Mouse (Mus musculus) heart, embryonic 11.5 days (tissue): ENCODE measurements around the gene Cnbp. TPM values are rescaled to one million over a fixed set of nuclear protein-coding genes. Genes with fewer than 3 reads are reported as not detected.

Source experiments
- ATAC-seq: fragments of 200-750 bp; cut with Nextera tagmentation; replicated peaks from 2 replicates; pipeline ENCODE4 v1.8.0; 2017; ENCODE audit warnings: moderate library complexity; ENCODE audit not compliant: insufficient number of reproducible peaks, low FRiP score, low TSS enrichment
- H3K27ac ChIP-seq: fragments of 300-500 bp; sonication (generic); 2 replicates; pipeline ENCODE4 v1.5.1; 2014; ENCODE audit warnings: mild to moderate bottlenecking, low read depth, low read length
- H3K27me3 ChIP-seq: fragments of 300-500 bp; sonication (generic); 2 replicates; pipeline ENCODE4 v1.6.1; 2014; ENCODE audit warnings: mild to moderate bottlenecking, low read length, mixed read lengths; ENCODE audit not compliant: control insufficient read depth, insufficient read depth
- H3K36me3 ChIP-seq: fragments of 300-500 bp; sonication (generic); 2 replicates; pipeline ENCODE4 v1.6.1; 2014; ENCODE audit warnings: mild to moderate bottlenecking, low read length, moderate library complexity, mixed read lengths; ENCODE audit not compliant: control insufficient read depth, insufficient read depth
- H3K4me1 ChIP-seq: fragments of 300-500 bp; sonication (generic); 2 replicates; pipeline ENCODE4 v1.6.1; 2014; ENCODE audit warnings: low read length; ENCODE audit not compliant: control insufficient read depth, insufficient read depth
- H3K4me2 ChIP-seq: fragments of 300-500 bp; sonication (generic); 2 replicates; pipeline ENCODE4 v1.6.1; 2014; ENCODE audit warnings: mild to moderate bottlenecking, moderate library complexity
- H3K4me3 ChIP-seq: fragments of 300-500 bp; sonication (generic); 2 replicates; pipeline ENCODE4 v1.5.1; 2014; ENCODE audit warnings: low read depth, low read length
- H3K9ac ChIP-seq: fragments of 300-500 bp; sonication (generic); 2 replicates; pipeline ENCODE4 v1.6.1; 2014; ENCODE audit warnings: mild to moderate bottlenecking, low read depth, low read length, moderate library complexity
- H3K9me3 ChIP-seq: fragments of 300-500 bp; sonication (generic); replicated peaks from 2 replicates; pipeline ENCODE4 v1.6.1; 2016; ENCODE audit warnings: low read length; ENCODE audit not compliant: control insufficient read depth
- WGBS: fragments of 180-500 bp; shearing (Covaris S2); extraction: QIAGEN DNeasy Blood & Tissue Kit; methylation state at CpG from one replicate; pipeline ENCODE4 v1.1.7; 2014; ENCODE audit not compliant: insufficient replicate concordance; 5-methylcytosine and 5-hydroxymethylcytosine counted together
- polyA plus RNA-seq: library from polyadenylated mRNA; unstranded; fragments of >200 nt; fragmentation: Nextera tagmentation; extraction: Ambion mirVana; gene quantifications from 2 replicates; pipeline ENCODE4 v1.2.1, GENCODE M21; 2014

Gene Cnbp
- polyA plus RNA-seq, 1 experiment from 2014 or later, result 909 TPM

- Histone ChIP-seq H3K36me3 (no peaks in the 10 kb centered on the region), H3K4me2 (no peak overlapping the region), H3K4me3 (no peak overlapping the region), H3K9me3 (no peaks in the 10 kb centered on the region), H3K9ac (no peak overlapping the region), H3K4me1 (no peaks in the 10 kb centered on the region), H3K27me3 (no peaks in the 10 kb centered on the region), H3K27ac (no peak overlapping the region)
- no peak for ATAC-seq
- WGBS, result 63% methylated on average over 2 of the region's 2 CpGs
Measured at GRCm38 (mm10) chr6:87867256-87867655, 16.4 kb upstream of the Cnbp start.

- H3K4me2 ChIP-seq, result no peak overlapping the region
- H3K36me3 ChIP-seq, result no peaks in the 10 kb centered on the region
- no peak overlapping the region for H3K27ac ChIP-seq
- ATAC-seq, result no peak
- H3K4me3 ChIP-seq, result no peak overlapping the region
- no peaks in the 10 kb centered on the region for H3K27me3 ChIP-seq
- H3K4me1 ChIP-seq, result no peaks in the 10 kb centered on the region
- no peak overlapping the region for H3K9ac ChIP-seq
- H3K9me3 ChIP-seq, result no peaks in the 10 kb centered on the region
- 76% methylated on average over 6 of the region's 6 CpGs for WGBS
Measured at GRCm38 (mm10) chr6:87866211-87866610, 15.3 kb upstream of the Cnbp start.

GRCm38 (mm10) chr6:87857071-87857470 lies 6.2 kb upstream of the Cnbp start:
- no peaks in the 10 kb centered on the region for H3K36me3 ChIP-seq
- no peak overlapping the region for H3K9ac ChIP-seq
- WGBS, result 29% methylated on average over 1 of the region's 1 CpGs
- no peak overlapping the region for H3K27ac ChIP-seq
- H3K9me3 ChIP-seq, result no peaks in the 10 kb centered on the region
- ATAC-seq, result no peak
- H3K4me3 ChIP-seq, result no peak overlapping the region
- H3K4me1 ChIP-seq, result no peaks in the 10 kb centered on the region
- no peak overlapping the region for H3K4me2 ChIP-seq
- H3K27me3 ChIP-seq, result no peaks in the 10 kb centered on the region

GRCm38 (mm10) chr6:87853446-87853845 lies 2.5 kb upstream of the Cnbp start:
- H3K36me3 ChIP-seq, result no peaks in the 10 kb centered on the region; the same call in 1 of the 2 replicates
- no peak overlapping the region for H3K27ac ChIP-seq
- H3K9me3 ChIP-seq, result no peaks in the 10 kb centered on the region
- no peak overlapping the region for H3K9ac ChIP-seq
- peaks cover 5% of the 10 kb centered on the region for H3K4me1 ChIP-seq
- no peaks in the 10 kb centered on the region for H3K27me3 ChIP-seq
- no peak overlapping the region for H3K4me3 ChIP-seq
- 77% methylated on average over 4 of the region's 4 CpGs for WGBS
- no peak overlapping the region for H3K4me2 ChIP-seq
- ATAC-seq, result no peak

- 78% methylated on average over 6 of the region's 6 CpGs for WGBS
- Histone ChIP-seq H3K9ac (no peak overlapping the region), H3K4me3 (no peak overlapping the region), H3K27ac (no peak overlapping the region), H3K4me1 (peaks cover 13% of the 10 kb centered on the region), H3K9me3 (no peaks in the 10 kb centered on the region), H3K27me3 (no peaks in the 10 kb centered on the region), H3K36me3 (peaks cover 4% of the 10 kb centered on the region; the same call in 1 of the 2 replicates), H3K4me2 (peak overlapping the region; percentile 93; the same call in 1 of the 2 replicates)
- no peak for ATAC-seq
Measured at GRCm38 (mm10) chr6:87851871-87852270, 965 bp upstream of the Cnbp start.

- H3K4me3 ChIP-seq, result peak overlapping the region; percentile 93
- H3K27ac ChIP-seq, result peak overlapping the region; percentile 93
- peak overlapping the region; percentile 100 for H3K9ac ChIP-seq
- peaks cover 4% of the 10 kb centered on the region; the same call in 1 of the 2 replicates for H3K36me3 ChIP-seq
- H3K9me3 ChIP-seq, result no peaks in the 10 kb centered on the region
- peak overlapping the region; percentile 93 for H3K4me2 ChIP-seq
- peak; percentile 66 for ATAC-seq
- H3K4me1 ChIP-seq, result peaks cover 16% of the 10 kb centered on the region
- under 1% methylated on average over 73 of the region's 73 CpGs for WGBS
- no peaks in the 10 kb centered on the region for H3K27me3 ChIP-seq
Measured at GRCm38 (mm10) chr6:87850155-87850899, 579 bp downstream of the Cnbp start.

- peak overlapping the region; percentile 100 for H3K9ac ChIP-seq
- no peaks in the 10 kb centered on the region for H3K9me3 ChIP-seq
- H3K27me3 ChIP-seq, result no peaks in the 10 kb centered on the region
- H3K27ac ChIP-seq, result peak overlapping the region; percentile 93
- WGBS, result 2% methylated on average over 8 of the region's 8 CpGs
- peaks cover 9% of the 10 kb centered on the region for H3K36me3 ChIP-seq
- no peak for ATAC-seq
- peaks cover 16% of the 10 kb centered on the region for H3K4me1 ChIP-seq
- H3K4me2 ChIP-seq, result peak overlapping the region; percentile 93
- H3K4me3 ChIP-seq, result peak overlapping the region; percentile 93
Measured at GRCm38 (mm10) chr6:87849780-87850154, 1.1 kb downstream of the Cnbp start.

GRCm38 (mm10) chr6:87846813-87847212 lies 4.1 kb downstream of the Cnbp start:
- Histone ChIP-seq H3K9ac (0 out of 2 replicates have a peak overlapping the region, but pooled peaks have one; percentile 6), H3K9me3 (no peaks in the 10 kb centered on the region), H3K27me3 (no peaks in the 10 kb centered on the region), H3K4me2 (peak overlapping the region; percentile 28; the same call in 1 of the 2 replicates), H3K36me3 (peaks cover 34% of the 10 kb centered on the region), H3K27ac (no peak overlapping the region), H3K4me3 (no peak overlapping the region), H3K4me1 (peaks cover 16% of the 10 kb centered on the region)
- no peak for ATAC-seq
- WGBS, result 78% methylated on average over 1 of the region's 1 CpGs
